Mouse (Mus musculus) forebrain, embryonic 14.5 days (tissue): ENCODE measurements around the gene Zfp398. TPM values are rescaled to one million over a fixed set of nuclear protein-coding genes. Genes with fewer than 3 reads are reported as not detected.

Experiments used
- ATAC-seq: fragments of 200-750 bp; cut with Nextera tagmentation; 2 replicates; pipeline ENCODE4 v1.8.0; 2017; ENCODE audit warnings: mild to moderate bottlenecking, moderate library complexity
- DNase-seq: peaks from one replicate; pipeline ENCODE4 v3.0.0-alpha.2; 2015; ENCODE audit warnings: low spot score
- H3K27ac ChIP-seq: fragments of 300-500 bp; sonication (generic); 2 replicates; pipeline ENCODE4 v1.5.1; 2014; ENCODE audit warnings: low read depth, mild to moderate bottlenecking, control low read depth, low read length, moderate library complexity
- H3K27me3 ChIP-seq: fragments of 300-500 bp; sonication (generic); replicated peaks from 2 replicates; pipeline ENCODE4 v1.6.1; 2014; ENCODE audit warnings: low read length, control low read depth, mixed read lengths; ENCODE audit not compliant: control insufficient read depth, insufficient read depth
- H3K36me3 ChIP-seq: fragments of 300-500 bp; sonication (generic); 2 replicates; pipeline ENCODE4 v1.6.1; 2014; ENCODE audit warnings: low read length, control low read depth; ENCODE audit not compliant: control insufficient read depth, insufficient read depth
- H3K4me1 ChIP-seq: fragments of 300-500 bp; sonication (generic); 2 replicates; pipeline ENCODE4 v1.6.1; 2014; ENCODE audit warnings: antibody characterized with exemption, low read length, control low read depth; ENCODE audit not compliant: control insufficient read depth, insufficient read depth
- H3K4me2 ChIP-seq: fragments of 300-500 bp; sonication (generic); 2 replicates; pipeline ENCODE4 v1.6.1; 2014; ENCODE audit warnings: mild to moderate bottlenecking, control low read depth, low read length
- H3K4me3 ChIP-seq: fragments of 300-500 bp; sonication (generic); 2 replicates; pipeline ENCODE4 v1.5.1; 2014; ENCODE audit warnings: low read depth, low read length, control low read depth
- H3K9ac ChIP-seq: fragments of 300-500 bp; sonication (generic); 2 replicates; pipeline ENCODE4 v1.6.1; 2014; ENCODE audit warnings: mild to moderate bottlenecking, low read length, control low read depth, moderate library complexity
- H3K9me3 ChIP-seq: fragments of 300-500 bp; sonication (generic); replicated peaks from 2 replicates; pipeline ENCODE4 v1.6.1; 2016; ENCODE audit warnings: low read length, control low read depth, mixed read lengths; ENCODE audit not compliant: control insufficient read depth
- WGBS: fragments of 180-500 bp; shearing (Covaris S2); extraction: QIAGEN DNeasy Blood & Tissue Kit; methylation state at CpG from one replicate; pipeline ENCODE4 v1.1.7; 2014; 5-methylcytosine and 5-hydroxymethylcytosine counted together
- polyA plus RNA-seq: library from polyadenylated mRNA; unstranded; fragments of >200 nt; fragmentation: Nextera tagmentation; extraction: Ambion mirVana; gene quantifications from 2 replicates; pipeline ENCODE4 v1.2.1, GENCODE M21; 2014

Gene Zfp398
- polyA plus RNA-seq, 1 experiment from 2014 or later = 9.1 TPM

- ATAC-seq (no peak), DNase-seq (no peak)
- H3K4me3 ChIP-seq = no peak overlapping the region
- H3K27me3 ChIP-seq = no peaks in the 10 kb centered on the region
- no peaks in the 10 kb centered on the region for H3K9me3 ChIP-seq
- H3K4me2 ChIP-seq = no peak overlapping the region
- no peak overlapping the region for H3K9ac ChIP-seq
- 88% methylated on average over 2 of the region's 2 CpGs for WGBS
- 0 out of 2 replicates have a peak, but pooled peaks cover 5% of the 10 kb centered on the region for H3K4me1 ChIP-seq
- peaks cover 72% of the 10 kb centered on the region for H3K36me3 ChIP-seq
- H3K27ac ChIP-seq = no peak overlapping the region
Measured at GRCm38 (mm10) chr6:47805520-47805919, 29.9 kb upstream of the Zfp398 start.

DNA sequence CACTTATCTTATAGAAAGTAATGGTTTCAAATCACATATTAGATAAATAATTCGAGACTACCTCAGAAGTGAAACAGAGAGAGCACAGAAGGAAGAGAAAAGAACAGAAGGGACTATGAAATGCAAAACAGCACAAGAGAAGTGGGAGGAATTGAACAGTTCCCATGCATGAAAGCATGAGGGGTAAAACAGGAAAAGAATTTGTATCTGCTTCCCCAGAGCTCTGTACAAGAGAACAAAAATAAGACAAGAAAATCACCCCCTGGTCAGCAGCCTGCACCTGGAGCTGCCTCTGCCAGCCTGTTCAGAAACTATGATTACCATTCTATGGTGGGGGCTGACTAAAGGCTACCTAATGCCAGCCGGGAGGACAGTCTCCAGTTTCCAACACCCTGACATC is 28.0 kb upstream of the Zfp398 start:
- Histone ChIP-seq H3K4me1 (peaks cover 21% of the 10 kb centered on the region), H3K36me3 (peaks cover 53% of the 10 kb centered on the region), H3K4me3 (no peak overlapping the region), H3K27ac (no peak overlapping the region), H3K9me3 (no peaks in the 10 kb centered on the region), H3K9ac (no peak overlapping the region), H3K4me2 (no peak overlapping the region), H3K27me3 (no peaks in the 10 kb centered on the region)
- 89% methylated on average over 2 of the region's 2 CpGs for WGBS
- DNase-seq (no peak), ATAC-seq (no peak)

- H3K36me3 ChIP-seq = peaks cover 42% of the 10 kb centered on the region
- H3K9me3 ChIP-seq = no peaks in the 10 kb centered on the region
- no peak overlapping the region for H3K4me2 ChIP-seq
- H3K27me3 ChIP-seq = no peaks in the 10 kb centered on the region
- ATAC-seq = no peak
- DNase-seq = no peak
- peaks cover 21% of the 10 kb centered on the region for H3K4me1 ChIP-seq
- no peak overlapping the region for H3K4me3 ChIP-seq
- 95% methylated on average over 5 of the region's 5 CpGs for WGBS
- no peak overlapping the region for H3K9ac ChIP-seq
- H3K27ac ChIP-seq = no peak overlapping the region
Measured at GRCm38 (mm10) chr6:47808545-47808944, 26.9 kb upstream of the Zfp398 start.

GRCm38 (mm10) chr6:47809053-47809452 is 26.4 kb upstream of the Zfp398 start:
- Histone ChIP-seq H3K4me3 (no peak overlapping the region), H3K27ac (no peak overlapping the region), H3K9me3 (no peaks in the 10 kb centered on the region), H3K9ac (no peak overlapping the region), H3K4me1 (peaks cover 21% of the 10 kb centered on the region), H3K4me2 (no peak overlapping the region), H3K36me3 (peaks cover 37% of the 10 kb centered on the region), H3K27me3 (no peaks in the 10 kb centered on the region)
- DNase-seq (no peak), ATAC-seq (no peak)
- 70% methylated on average over 4 of the region's 4 CpGs for WGBS

- 77% methylated on average over 2 of the region's 2 CpGs for WGBS
- Histone ChIP-seq H3K4me3 (no peak overlapping the region), H3K9ac (peak overlapping the region; percentile 4; the same call in 1 of the 2 replicates), H3K4me2 (peak overlapping the region; percentile 12; the same call in 1 of the 2 replicates), H3K9me3 (no peaks in the 10 kb centered on the region), H3K36me3 (peaks cover 25% of the 10 kb centered on the region), H3K27ac (no peak overlapping the region), H3K27me3 (no peaks in the 10 kb centered on the region), H3K4me1 (peaks cover 21% of the 10 kb centered on the region)
- no peak for DNase-seq
- no peak for ATAC-seq
Measured at GRCm38 (mm10) chr6:47810181-47810580, 25.3 kb upstream of the Zfp398 start.

GRCm38 (mm10) chr6:47811324-47811723 is 24.1 kb upstream of the Zfp398 start:
- Histone ChIP-seq H3K4me2 (peak overlapping the region; percentile 86), H3K4me1 (peaks cover 21% of the 10 kb centered on the region), H3K9me3 (no peaks in the 10 kb centered on the region), H3K27me3 (no peaks in the 10 kb centered on the region), H3K27ac (no peak overlapping the region), H3K4me3 (peak overlapping the region; percentile 85), H3K36me3 (peaks cover 14% of the 10 kb centered on the region), H3K9ac (peak overlapping the region; percentile 91)
- DNase-seq = no peak
- WGBS = 67% methylated on average over 5 of the region's 5 CpGs
- no peak for ATAC-seq

GRCm38 (mm10) chr6:47812271-47812915 is 23.1 kb upstream of the Zfp398 start:
- WGBS = under 1% methylated on average over 17 of the region's 17 CpGs
- peak overlapping the region; percentile 91 for H3K9ac ChIP-seq
- no peak for ATAC-seq

DNA sequence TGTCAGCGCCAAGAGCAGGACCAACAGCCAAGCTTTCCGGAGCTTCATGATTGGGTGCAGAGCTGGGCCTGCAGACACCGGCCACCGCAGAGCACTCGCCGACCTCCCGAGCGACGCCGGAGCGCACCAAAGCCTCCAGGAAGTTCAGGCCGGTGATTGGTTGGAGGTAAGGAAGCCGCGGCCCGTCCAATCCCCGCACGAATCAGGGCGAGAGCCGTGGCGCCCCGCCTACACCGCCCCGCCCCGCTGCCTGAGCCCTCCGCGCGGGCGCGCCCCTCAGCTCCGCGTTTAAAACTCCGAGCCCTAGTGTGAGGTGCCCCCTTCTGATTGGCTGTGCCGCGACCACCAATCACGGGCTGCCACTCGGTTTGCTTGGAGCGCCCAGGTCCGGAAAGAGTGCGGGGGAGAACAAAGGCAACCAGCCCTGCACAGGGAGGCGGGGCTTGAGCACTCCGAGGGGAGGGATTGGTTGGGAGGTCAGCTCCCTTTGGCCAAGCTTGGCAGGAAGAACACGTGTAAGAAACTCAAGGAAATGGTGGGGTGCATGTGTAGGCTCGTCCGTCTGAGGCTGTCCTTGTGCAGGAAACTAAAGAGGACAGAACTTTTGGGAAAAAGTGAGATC is 22.1 kb upstream of the Zfp398 start, which contains the start of gene Pdia4:
Gene Pdia4 (minus strand): TSS at position 174 of the 622 bp plus-strand sequence.
- Histone ChIP-seq H3K36me3 (peaks cover 9% of the 10 kb centered on the region; the same call in 1 of the 2 replicates), H3K4me1 (peaks cover 21% of the 10 kb centered on the region), H3K27ac (peak within 1 kb of the TSS; percentile 91), H3K4me3 (peak within 1 kb of the TSS; percentile 85), H3K27me3 (no peaks in the 10 kb centered on the region), H3K4me2 (peak within 1 kb of the TSS; percentile 86), H3K9me3 (no peaks in the 10 kb centered on the region), H3K9ac (peak within 1 kb of the TSS; percentile 91)
- ATAC-seq = peak; percentile 100
- peak; percentile 99 for DNase-seq
- WGBS = under 1% methylated on average over 43 of the region's 44 CpGs

More at GRCm38 (mm10) chr6:47812271-47812915, 23.1 kb upstream of the Zfp398 start:
- H3K4me2 ChIP-seq = peak overlapping the region; percentile 86
- peak overlapping the region; percentile 85 for H3K4me3 ChIP-seq
- H3K27me3 ChIP-seq = no peaks in the 10 kb centered on the region
- peaks cover 21% of the 10 kb centered on the region for H3K4me1 ChIP-seq
- no peaks in the 10 kb centered on the region for H3K9me3 ChIP-seq
- peaks cover 7% of the 10 kb centered on the region for H3K36me3 ChIP-seq
- peak; percentile 21 for DNase-seq
- peak overlapping the region; percentile 91 for H3K27ac ChIP-seq

DNA sequence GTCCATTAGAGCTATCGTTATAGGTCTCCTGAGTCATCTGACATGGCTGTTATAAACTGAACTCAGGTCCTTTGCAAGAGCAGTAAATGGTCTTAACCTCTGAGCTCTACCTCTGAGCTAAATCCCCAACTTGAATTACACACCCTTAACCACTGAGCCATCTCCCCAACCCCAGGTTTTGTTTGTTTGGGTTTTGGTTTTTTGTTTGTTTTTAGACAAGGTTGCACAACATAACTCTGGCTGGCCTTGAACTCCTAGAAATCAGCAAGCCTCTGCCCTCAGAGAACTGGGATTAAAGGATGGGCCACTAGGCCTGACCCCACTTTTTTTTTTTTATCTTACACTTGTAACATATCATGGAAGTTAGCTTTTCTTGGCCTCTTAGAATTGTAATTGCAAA is 19.3 kb upstream of the Zfp398 start:
- ATAC-seq (no peak), DNase-seq (no peak)
- no peak overlapping the region for H3K4me2 ChIP-seq
- H3K36me3 ChIP-seq = peaks cover 28% of the 10 kb centered on the region
- no peak overlapping the region for H3K9ac ChIP-seq
- H3K4me1 ChIP-seq = peaks cover 11% of the 10 kb centered on the region
- no peaks in the 10 kb centered on the region for H3K27me3 ChIP-seq
- no peaks in the 10 kb centered on the region for H3K9me3 ChIP-seq
- WGBS = 98% methylated on average over 1 of the region's 1 CpGs
- H3K27ac ChIP-seq = no peak overlapping the region
- H3K4me3 ChIP-seq = no peak overlapping the region
